Mouse (Mus musculus) ES-E14 (cell line): Measurements from ENCODE around the gene Chd4. TPM values are rescaled to one million over a fixed set of nuclear protein-coding genes. Genes with fewer than 3 reads are reported as not detected.

Experiments
- DNase-seq: peaks from one replicate; pipeline ENCODE4 v3.0.0-alpha.2; 2013; ENCODE audit warnings: low read depth, low spot score
- H3K27ac ChIP-seq: 2 replicates; pipeline ENCODE4 v1.5.1; 2012; ENCODE audit warnings: low read depth, mild to moderate bottlenecking, low read length, moderate library complexity, mixed read lengths; ENCODE audit not compliant: poor library complexity, insufficient read depth, severe bottlenecking
- H3K36me3 ChIP-seq: 2 replicates; pipeline ENCODE4 v1.6.1; 2012; ENCODE audit warnings: mild to moderate bottlenecking, low read length, moderate library complexity, mixed read lengths; ENCODE audit not compliant: control insufficient read depth, poor library complexity, insufficient read depth, severe bottlenecking
- H3K4me1 ChIP-seq, 2 experiments: fragments of 150-350 bp in 1 of 2; sonication (generic) in 1 of 2; 2 replicates each; pipeline ENCODE4 v1.6.1; 2012; ENCODE audit warnings: low read length in 2 of 2, mild to moderate bottlenecking in 1 of 2, mixed read lengths in 1 of 2; ENCODE audit not compliant: control insufficient read depth in 2 of 2, insufficient read depth in 2 of 2, poor library complexity in 1 of 2
- H3K4me3 ChIP-seq, 2 experiments: fragments of 150-350 bp in 1 of 2; sonication (generic) in 1 of 2; 2 replicates each; pipeline ENCODE4 v1.5.1; 2012; ENCODE audit warnings: low read length in 2 of 2, low read depth in 1 of 2, mild to moderate bottlenecking in 1 of 2, mixed read lengths in 1 of 2; ENCODE audit not compliant: insufficient read depth in 1 of 2, poor library complexity in 1 of 2, severe bottlenecking in 1 of 2
- H3K9ac ChIP-seq: 2 replicates; pipeline ENCODE4 v1.6.1; 2012; ENCODE audit warnings: low read depth, mild to moderate bottlenecking, low read length, mixed read lengths; ENCODE audit not compliant: poor library complexity, insufficient read depth, severe bottlenecking
- H3K9me3 ChIP-seq: fragments of 150-350 bp; sonication (generic); 2 replicates; pipeline ENCODE4 v1.6.1; 2012; ENCODE audit warnings: low read depth, mild to moderate bottlenecking, low read length; ENCODE audit not compliant: control insufficient read depth, insufficient read depth
- CHD2 ChIP-seq: IDR thresholded peaks from 2 replicates; pipeline ENCODE4 v1.6.1; 2014; ENCODE audit warnings: mild to moderate bottlenecking, low read depth, low read length, inconsistent platforms
- HCFC1 ChIP-seq: IDR thresholded peaks from 2 replicates; pipeline ENCODE4 v1.6.1; 2012; ENCODE audit warnings: low read length, inconsistent platforms, borderline replicate concordance; ENCODE audit not compliant: insufficient read depth
- MAFK ChIP-seq: IDR thresholded peaks from 2 replicates; pipeline ENCODE4 v1.6.1; 2014; ENCODE audit warnings: mild to moderate bottlenecking, low read depth, low read length, inconsistent platforms; ENCODE audit not compliant: insufficient read depth
- ZC3H11A ChIP-seq: IDR thresholded peaks from 2 replicates; pipeline ENCODE4 v1.6.1; 2012; ENCODE audit warnings: low read depth, mild to moderate bottlenecking, inconsistent platforms, low read length, borderline replicate concordance
- ZNF384 ChIP-seq: IDR thresholded peaks from 2 replicates; pipeline ENCODE4 v1.6.1; 2012; ENCODE audit warnings: low read depth, low read length, inconsistent platforms
- in situ Hi-C, 2 experiments: fragments of 600-800 bp; cut with MboI; formaldehyde crosslinking; loops; one replicate each; pipeline ENCODE4 v1.15.1; 2025; ENCODE audit warnings: low sequenced_read_pairs in 2 of 2, inconsistent platforms in 1 of 2; ENCODE audit not compliant: unreplicated experiment in 2 of 2
- total RNA-seq: library from RNA; depleted of rRNA; stranded (reverse); fragments of 300-350 nt; gene quantifications from 2 replicates; pipeline ENCODE4 v1.2.3, GENCODE M21; 2012

Chd4 gene
- total RNA-seq, 1 experiment: 344 TPM

- DNase-seq: no peak
- Histone ChIP-seq H3K27ac (no peak overlapping the region), H3K4me1 (peaks cover 0 to 11% of the 10 kb centered on the region in 2 experiments; a peak in 2 of 4 replicates), H3K9ac (no peak overlapping the region), H3K9me3 (no peaks in the 10 kb centered on the region), H3K36me3 (peaks cover 83% of the 10 kb centered on the region), H3K4me3 (no peak overlapping the region)
- in situ Hi-C loops: no loop called here
- no peak for TF ChIP-seq MAFK
- TF ChIP-seq ZC3H11A: no peak
- TF ChIP-seq CHD2: no peak
- TF ChIP-seq HCFC1: no peak
- TF ChIP-seq ZNF384: no peak
Observed at GRCm38 (mm10) chr6:125139747-125140146, 44.0 kb downstream of the Chd4 start.

- TF ChIP-seq HCFC1 (no peak), MAFK (no peak), ZC3H11A (no peak), CHD2 (no peak), ZNF384 (no peak)
- Histone ChIP-seq H3K9ac (no peak overlapping the region), H3K4me3 (no peak overlapping the region), H3K9me3 (no peaks in the 10 kb centered on the region), H3K27ac (no peak overlapping the region), H3K36me3 (peaks cover 58% of the 10 kb centered on the region), H3K4me1 (peaks cover 0 to 13% of the 10 kb centered on the region in 2 experiments; a peak in 2 of 4 replicates)
- in situ Hi-C loops: no loop called here
- DNase-seq: no peak
Observed at GRCm38 (mm10) chr6:125142436-125142835, 46.7 kb downstream of the Chd4 start.

- Histone ChIP-seq H3K27ac (no peak overlapping the region), H3K9ac (no peak overlapping the region), H3K36me3 (peaks cover 54% of the 10 kb centered on the region), H3K4me3 (no peak overlapping the region), H3K4me1 (peaks cover 0 to 14% of the 10 kb centered on the region in 2 experiments; a peak in 2 of 4 replicates), H3K9me3 (no peaks in the 10 kb centered on the region)
- TF ChIP-seq ZNF384 (no peak), ZC3H11A (no peak)
- DNase-seq: no peak
- in situ Hi-C loops: no loop called here
Observed at GRCm38 (mm10) chr6:125143128-125143527, 47.3 kb downstream of the Chd4 start.

- DNase-seq: no peak
- Histone ChIP-seq H3K27ac (no peak overlapping the region), H3K4me1 (peaks cover 3 to 16% of the 10 kb centered on the region in 2 experiments; a peak in 2 of 4 replicates), H3K36me3 (peaks cover 46% of the 10 kb centered on the region), H3K4me3 (no peak overlapping the region), H3K9ac (no peak overlapping the region), H3K9me3 (no peaks in the 10 kb centered on the region)
- in situ Hi-C loops: no loop called here
- no peak for TF ChIP-seq ZC3H11A
- TF ChIP-seq ZNF384: no peak
Observed at GRCm38 (mm10) chr6:125143904-125144303, 48.1 kb downstream of the Chd4 start.

GRCm38 (mm10) chr6:125145001-125145400 lies 49.2 kb downstream of the Chd4 start, which contains the start of gene Iffo1:
Iffo1 (plus strand) TSS chr6:125145241.
- in situ Hi-C loops: no loop called here

More at GRCm38 (mm10) chr6:125145001-125145400, 49.2 kb downstream of the Chd4 start, which contains the start of gene Iffo1:
- peaks cover 4 to 21% of the 10 kb centered on the region in 2 experiments; a peak in 2 of 4 replicates for H3K4me1 ChIP-seq
- peak within 1 kb of the TSS; percentile 32; the same call in 1 of the 2 replicates for H3K27ac ChIP-seq
- peak; percentile 91 for DNase-seq
- peak within 1 kb of the TSS; percentile 78 for H3K9ac ChIP-seq
- H3K9me3 ChIP-seq: no peaks in the 10 kb centered on the region
- H3K4me3 ChIP-seq: peak within 1 kb of the TSS; percentile 78 to 83
- peaks cover 35% of the 10 kb centered on the region for H3K36me3 ChIP-seq
- TF ChIP-seq MAFK (no peak), ZNF384 (no peak), HCFC1 (no peak), ZC3H11A (no peak), CHD2 (peak; percentile 92)
